Mouse (Mus musculus) C2C12 (cell line): Measurements from ENCODE around the gene Megf8.

Experiments used
- CTCF ChIP-seq: IDR thresholded peaks from one replicate; pipeline ENCODE4 v1.5.1; 2011; ENCODE audit not compliant: control insufficient read depth, insufficient read depth, insufficient read length
- USF1 ChIP-seq: IDR thresholded peaks from one replicate; pipeline ENCODE4 v1.6.1; 2011; ENCODE audit warnings: low read depth, mild to moderate bottlenecking, control low read depth, moderate library complexity

DNA sequence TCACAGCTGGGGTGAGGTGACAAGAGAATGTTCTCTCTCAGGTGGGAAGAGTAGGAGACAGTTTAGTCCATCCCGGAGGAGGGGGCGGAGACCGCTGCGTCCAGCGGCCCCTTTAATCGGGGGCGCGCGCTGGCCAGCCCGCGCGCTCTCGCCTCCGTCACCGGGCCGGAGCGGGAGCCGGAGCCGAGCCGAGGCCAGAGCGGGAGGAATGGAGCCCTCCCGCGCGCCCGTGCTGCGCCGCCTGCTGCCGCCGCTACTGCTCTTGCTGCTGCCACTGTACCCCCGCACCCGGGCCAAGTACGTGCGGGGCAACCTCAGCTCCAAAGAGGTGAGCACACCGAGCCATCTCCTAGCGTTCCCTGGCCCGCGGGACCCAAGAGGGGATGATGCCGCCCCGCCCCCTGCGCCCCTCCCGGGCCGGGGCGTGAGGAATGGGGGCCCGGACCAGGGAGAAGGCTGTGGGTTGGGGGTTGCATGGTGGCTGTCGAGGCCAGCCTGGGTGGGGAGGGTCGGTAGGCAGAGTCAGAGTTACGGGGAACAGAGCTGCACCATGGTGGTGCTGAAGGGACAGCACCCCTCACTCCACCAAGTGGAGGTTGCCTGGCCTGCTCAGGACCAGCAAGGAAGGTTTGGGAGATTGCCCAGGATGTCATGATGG, 10.9 kb upstream of the Megf8 start, which contains the start of gene Tmem145:
- TF ChIP-seq CTCF (no peak), USF1 (no peak)
